Mouse (Mus musculus): ENCODE data around the gene Tex2.
"Not testable (repeated sequence)": the region's sequence is repeated elsewhere in the genome, so short reads cannot be mapped to it uniquely, and the experiment has no call there.

Gene Tex2

GRCm38 (mm10) chr11:106612961-106613637, at the start of gene Tex2:
Gene Tex2 (minus strand): TSS chr11:106613423.
- peak; percentile 87 to 90 for DNase-seq (ENCODE audit: low spot score in 2 of 2)

GRCm38 (mm10) chr11:106662634-106663407, 49.6 kb upstream of the Tex2 start:
- no peak for DNase-seq (ENCODE audit: low spot score in 2 of 2)

GRCm38 (mm10) chr11:106660453-106661081, 47.3 kb upstream of the Tex2 start:
- DNase-seq (ENCODE audit: low spot score in 2 of 2): peak in 1 of 2 experiments; percentile 59

GRCm38 (mm10) chr11:106659598-106660295, 46.5 kb upstream of the Tex2 start:
- no peak for DNase-seq (ENCODE audit: low spot score in 2 of 2)

GRCm38 (mm10) chr11:106658051-106658880, 45.0 kb upstream of the Tex2 start:
- no peak for DNase-seq (ENCODE audit: low spot score in 2 of 2)

- DNase-seq (ENCODE audit: low spot score in 2 of 2): not testable (repeated sequence)
Measured at GRCm38 (mm10) chr11:106656896-106657498, 43.8 kb upstream of the Tex2 start.

GRCm38 (mm10) chr11:106648347-106648746, 35.1 kb upstream of the Tex2 start:
- DNase-seq (ENCODE audit: low spot score in 2 of 2): peak; percentile 72 to 83

GRCm38 (mm10) chr11:106642966-106643637, 29.9 kb upstream of the Tex2 start:
- DNase-seq (ENCODE audit: low spot score in 2 of 2): no peak

- no peak for DNase-seq (ENCODE audit: low spot score in 2 of 2)
Measured at GRCm38 (mm10) chr11:106641580-106641979, 28.4 kb upstream of the Tex2 start.

- no peak for DNase-seq (ENCODE audit: low spot score in 2 of 2)
Measured at GRCm38 (mm10) chr11:106640059-106640458, 26.8 kb upstream of the Tex2 start.

GRCm38 (mm10) chr11:106639356-106639692, 26.1 kb upstream of the Tex2 start:
- no peak for DNase-seq (ENCODE audit: low spot score in 2 of 2)

- no peak for DNase-seq (ENCODE audit: low spot score in 2 of 2)
Measured at GRCm38 (mm10) chr11:106638551-106639355, 25.5 kb upstream of the Tex2 start.

GRCm38 (mm10) chr11:106637754-106638153, 24.5 kb upstream of the Tex2 start:
- DNase-seq (ENCODE audit: low spot score in 2 of 2): no peak

- DNase-seq (ENCODE audit: low spot score in 2 of 2): no peak
Measured at GRCm38 (mm10) chr11:106635946-106636345, 22.7 kb upstream of the Tex2 start.

- DNase-seq (ENCODE audit: low spot score in 2 of 2): not testable (repeated sequence)
Measured at GRCm38 (mm10) chr11:106634175-106634574, 21.0 kb upstream of the Tex2 start.

GRCm38 (mm10) chr11:106633456-106633855, 20.2 kb upstream of the Tex2 start:
- no peak for DNase-seq (ENCODE audit: low spot score in 2 of 2)

GRCm38 (mm10) chr11:106627692-106628091, 14.5 kb upstream of the Tex2 start:
- DNase-seq (ENCODE audit: low spot score in 2 of 2): peak; percentile 70 to 76

- no peak for DNase-seq (ENCODE audit: low spot score in 2 of 2)
Measured at GRCm38 (mm10) chr11:106625577-106625976, 12.4 kb upstream of the Tex2 start.

- no peak for DNase-seq (ENCODE audit: low spot score in 2 of 2)
Measured at GRCm38 (mm10) chr11:106623629-106624028, 10.4 kb upstream of the Tex2 start.
